Mouse (Mus musculus): ENCODE measurements around the gene Nup85.

The Nup85 gene

GRCm38 (mm10) chr11:115582913-115583606 lies 18.8 kb downstream of the Nup85 start:
- no peak for DNase-seq (ENCODE audit: low spot score in 2 of 2)

- no peak for DNase-seq (ENCODE audit: low spot score in 2 of 2)
These were observed 20.3 kb downstream of the Nup85 start for GRCm38 (mm10) chr11:115584376-115585073.

GRCm38 (mm10) chr11:115585573-115586100 lies 21.4 kb downstream of the Nup85 start:
- no peak for DNase-seq (ENCODE audit: low spot score in 2 of 2)

GRCm38 (mm10) chr11:115586403-115586802 lies 22.2 kb downstream of the Nup85 start:
- no peak for DNase-seq (ENCODE audit: low spot score in 2 of 2)

GRCm38 (mm10) chr11:115587984-115588383 lies 23.8 kb downstream of the Nup85 start:
- DNase-seq (ENCODE audit: low spot score in 2 of 2), result no peak

GRCm38 (mm10) chr11:115590526-115591075 lies 26.4 kb downstream of the Nup85 start:
- DNase-seq (ENCODE audit: low spot score in 2 of 2), result no peak

GRCm38 (mm10) chr11:115595209-115595608 lies 31.0 kb downstream of the Nup85 start:
- DNase-seq (ENCODE audit: low spot score in 2 of 2), result no peak

GRCm38 (mm10) chr11:115598309-115598708 lies 34.1 kb downstream of the Nup85 start:
- no peak for DNase-seq (ENCODE audit: low spot score in 2 of 2)

GRCm38 (mm10) chr11:115599722-115600121 lies 35.5 kb downstream of the Nup85 start:
- DNase-seq (ENCODE audit: low spot score in 2 of 2), result peak in 1 of 2 experiments; percentile 42

GRCm38 (mm10) chr11:115600743-115601142 lies 36.5 kb downstream of the Nup85 start:
- no peak for DNase-seq (ENCODE audit: low spot score in 2 of 2)

- DNase-seq (ENCODE audit: low spot score in 2 of 2), result no peak
These were observed 36.9 kb downstream of the Nup85 start for GRCm38 (mm10) chr11:115601174-115601573.

GRCm38 (mm10) chr11:115603128-115603475 lies 38.9 kb downstream of the Nup85 start:
- DNase-seq (ENCODE audit: low spot score in 2 of 2), result no peak

GRCm38 (mm10) chr11:115603476-115604303 lies 39.5 kb downstream of the Nup85 start, which contains the start of the genes Mrps7 and Gga3:
Gene Mrps7, plus strand, starts transcription at chr11:115603925.
Gene Gga3, minus strand, starts transcription at chr11:115604051.
- peak; percentile 78 to 83 for DNase-seq (ENCODE audit: low spot score in 2 of 2)

GRCm38 (mm10) chr11:115604304-115604696 lies 40.1 kb downstream of the Nup85 start:
- DNase-seq (ENCODE audit: low spot score in 2 of 2), result no peak

- DNase-seq (ENCODE audit: low spot score in 2 of 2), result no peak
These were observed 42.5 kb downstream of the Nup85 start for GRCm38 (mm10) chr11:115606733-115607132.

GRCm38 (mm10) chr11:115608421-115609399 lies 44.5 kb downstream of the Nup85 start:
- DNase-seq (ENCODE audit: low spot score in 2 of 2), result no peak

- no peak for DNase-seq (ENCODE audit: low spot score in 2 of 2)
These were observed 45.3 kb downstream of the Nup85 start for GRCm38 (mm10) chr11:115609576-115609975.

GRCm38 (mm10) chr11:115611173-115611572 lies 46.9 kb downstream of the Nup85 start:
- no peak for DNase-seq (ENCODE audit: low spot score in 2 of 2)

GRCm38 (mm10) chr11:115612059-115612409 lies 47.8 kb downstream of the Nup85 start:
- peak in 1 of 2 experiments; percentile 43 for DNase-seq (ENCODE audit: low spot score in 2 of 2)

GRCm38 (mm10) chr11:115612410-115613137 lies 48.3 kb downstream of the Nup85 start, which contains the start of gene Mif4gd:
Gene Mif4gd, minus strand, starts transcription at chr11:115612969.
- peak; percentile 58 to 61 for DNase-seq (ENCODE audit: low spot score in 2 of 2)

Data from right cerebral cortex, postnatal 36 days (tissue).